Mouse (Mus musculus): Measurements from ENCODE around the gene Secisbp2l. TPM values are rescaled to one million over a fixed set of nuclear protein-coding genes. Genes with fewer than 3 reads are reported as not detected.
A peak's percentile ranks its signal among the peaks of the same experiment; 100 is the strongest.

Gene Secisbp2l
- total and polyA plus RNA-seq, 3 experiments, result 4.8 to 25.3 (median 24.6) TPM

DNA sequence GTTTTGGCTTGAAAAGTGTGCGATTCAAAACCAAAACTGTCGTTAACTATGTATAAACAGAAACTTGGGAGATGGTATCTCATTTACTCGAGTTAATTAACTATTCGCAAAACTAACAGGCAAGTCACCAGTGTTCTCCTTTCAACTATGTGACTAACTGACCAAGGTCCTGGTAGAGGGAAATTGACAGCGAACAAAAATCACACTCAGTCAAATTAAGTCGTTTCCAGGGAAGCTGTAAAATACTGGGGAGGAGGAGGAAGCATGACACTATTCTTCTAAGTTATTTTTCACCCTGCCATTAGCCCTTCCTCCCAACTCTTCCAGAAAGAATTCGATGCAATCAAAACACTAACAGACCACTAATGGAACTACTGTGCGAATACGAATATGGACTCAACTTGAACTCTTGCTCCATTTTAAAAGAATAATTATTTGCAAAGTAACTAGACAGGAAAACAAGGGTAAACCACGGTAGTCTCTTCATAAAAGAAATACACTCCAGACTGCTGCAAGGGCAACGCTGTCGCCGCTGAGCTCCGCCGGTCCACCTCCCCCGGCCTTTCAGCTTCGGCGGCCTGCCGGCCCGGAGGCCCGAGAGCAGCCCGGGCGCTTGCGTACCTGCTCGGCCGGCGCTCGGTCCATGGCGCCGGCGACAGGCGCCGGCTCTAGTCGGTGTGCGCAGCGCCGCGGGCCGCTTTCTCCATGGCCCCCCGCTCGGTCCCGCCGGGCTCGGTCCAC lies 522 bp downstream of the Secisbp2l start:
- H3K4me3 ChIP-seq (ENCODE audit: low read depth, low read length), result peak overlapping the region; percentile 82
- DNase-seq (ENCODE audit: low spot score), result no peak
- H3K36me3 ChIP-seq (replicated peaks), result peaks cover 20% of the 10 kb centered on the region
- H3K4me1 ChIP-seq (ENCODE audit: insufficient read depth, low read depth, low read length), result peaks cover 18% of the 10 kb centered on the region; the same call in 1 of the 2 replicates
- TF ChIP-seq GATA2 (IDR thresholded peaks at IDR 0.05; ENCODE audit: borderline replicate concordance, low read depth, low read length) (no peak), POLR2AphosphoS5 (IDR thresholded peaks at IDR 0.05; ENCODE audit: insufficient replicate concordance, low read depth, low read length) (no peak), GATA1 (IDR thresholded peaks at IDR 0.05; ENCODE audit: borderline replicate concordance, low read length) (no peak), TAL1 (conservative IDR thresholded peaks at IDR 0.05; ENCODE audit: low read depth, low read length) (no peak), CTCF (IDR thresholded peaks at IDR 0.05; ENCODE audit: low read depth, low read length) (no peak)
- H3K27me3 ChIP-seq (ENCODE audit: insufficient read depth, low read length), result peaks cover 10% of the 10 kb centered on the region; the same call in 1 of the 2 replicates
- no peak for ATAC-seq (ENCODE audit: extremely low read depth, insufficient number of reproducible peaks, low FRiP score, poor library complexity, severe bottlenecking)
- H3K9me3 ChIP-seq (replicated peaks), result no peaks in the 10 kb centered on the region

DNA sequence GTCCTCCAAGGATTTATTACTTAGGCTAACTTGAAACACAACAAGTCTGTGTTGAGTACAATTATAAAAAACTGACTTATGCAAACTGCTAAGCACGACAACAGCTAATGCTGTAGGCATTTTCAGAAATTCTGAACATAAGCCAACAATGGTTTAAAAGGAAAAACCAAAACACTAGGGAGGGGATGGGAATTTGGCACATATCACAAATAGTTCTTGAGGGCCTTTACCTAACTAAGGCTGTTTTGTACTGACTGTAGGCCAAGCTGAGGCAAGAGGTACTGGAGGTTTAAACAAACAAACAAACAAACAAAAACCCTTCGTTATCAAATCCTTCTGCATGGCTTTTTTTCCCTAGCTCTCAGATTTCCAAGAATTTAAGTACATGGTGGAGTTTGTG lies 1.7 kb downstream of the Secisbp2l start:
- ATAC-seq (ENCODE audit: extremely low read depth, insufficient number of reproducible peaks, low FRiP score, poor library complexity, severe bottlenecking) (no peak), DNase-seq (ENCODE audit: low spot score) (no peak)
- no peak overlapping the region for H3K4me3 ChIP-seq (ENCODE audit: low read depth, low read length)
- no peak for TF ChIP-seq CTCF (IDR thresholded peaks at IDR 0.05; ENCODE audit: low read depth, low read length)
- no peak for TF ChIP-seq GATA1 (IDR thresholded peaks at IDR 0.05; ENCODE audit: borderline replicate concordance, low read length)
- no peak for TF ChIP-seq TAL1 (conservative IDR thresholded peaks at IDR 0.05; ENCODE audit: low read depth, low read length)
- TF ChIP-seq POLR2AphosphoS5 (IDR thresholded peaks at IDR 0.05; ENCODE audit: insufficient replicate concordance, low read depth, low read length), result no peak
- TF ChIP-seq GATA2 (IDR thresholded peaks at IDR 0.05; ENCODE audit: borderline replicate concordance, low read depth, low read length), result no peak
- peaks cover 20% of the 10 kb centered on the region for H3K36me3 ChIP-seq (replicated peaks)
- H3K9me3 ChIP-seq (replicated peaks), result no peaks in the 10 kb centered on the region
- H3K4me1 ChIP-seq (ENCODE audit: insufficient read depth, low read depth, low read length), result peaks cover 18% of the 10 kb centered on the region; the same call in 1 of the 2 replicates
- peaks cover 6% of the 10 kb centered on the region; the same call in 1 of the 2 replicates for H3K27me3 ChIP-seq (ENCODE audit: insufficient read depth, low read length)

- ATAC-seq (ENCODE audit: extremely low read depth, insufficient number of reproducible peaks, low FRiP score, poor library complexity, severe bottlenecking) (no peak), DNase-seq (ENCODE audit: low spot score) (no peak)
- Histone ChIP-seq H3K4me3 (ENCODE audit: low read depth, low read length) (no peak overlapping the region), H3K36me3 (replicated peaks) (peaks cover 36% of the 10 kb centered on the region), H3K4me1 (ENCODE audit: insufficient read depth, low read depth, low read length) (peaks cover 17% of the 10 kb centered on the region), H3K27me3 (ENCODE audit: insufficient read depth, low read length) (no peaks in the 10 kb centered on the region), H3K9me3 (replicated peaks) (no peaks in the 10 kb centered on the region)
- TF ChIP-seq CTCF (IDR thresholded peaks at IDR 0.05; ENCODE audit: low read depth, low read length) (no peak), TAL1 (conservative IDR thresholded peaks at IDR 0.05; ENCODE audit: low read depth, low read length) (no peak)
These were observed 4.3 kb downstream of the Secisbp2l start for GRCm38 (mm10) chr2:125778380-125778779.

DNA sequence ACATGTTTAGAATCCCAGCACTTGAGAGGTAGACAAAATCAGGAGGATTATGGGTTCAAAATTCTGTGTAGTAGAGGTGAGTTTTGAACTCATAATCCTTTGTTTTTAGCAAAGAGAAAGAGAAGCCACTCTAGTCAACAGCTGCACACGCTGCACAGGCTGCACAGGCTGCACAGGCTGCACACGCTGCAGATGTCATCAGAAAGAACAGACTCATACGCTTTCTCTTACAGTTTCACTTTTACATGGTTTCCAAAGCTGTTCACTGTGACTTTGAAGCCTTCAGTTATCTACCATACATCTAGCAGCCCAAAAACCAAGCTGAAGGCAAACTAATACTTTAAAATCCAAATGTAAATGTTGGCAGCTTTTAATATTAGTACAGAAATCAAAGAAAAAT lies 5.7 kb downstream of the Secisbp2l start:
- Histone ChIP-seq H3K36me3 (replicated peaks) (peaks cover 41% of the 10 kb centered on the region), H3K9me3 (replicated peaks) (no peaks in the 10 kb centered on the region), H3K4me3 (ENCODE audit: low read depth, low read length) (no peak overlapping the region), H3K4me1 (ENCODE audit: insufficient read depth, low read depth, low read length) (peaks cover 13% of the 10 kb centered on the region), H3K27me3 (ENCODE audit: insufficient read depth, low read length) (no peaks in the 10 kb centered on the region)
- no peak for DNase-seq (ENCODE audit: low spot score)
- TF ChIP-seq CTCF (IDR thresholded peaks at IDR 0.05; ENCODE audit: low read depth, low read length) (no peak), GATA1 (IDR thresholded peaks at IDR 0.05; ENCODE audit: borderline replicate concordance, low read length) (no peak), GATA2 (IDR thresholded peaks at IDR 0.05; ENCODE audit: borderline replicate concordance, low read depth, low read length) (no peak), POLR2AphosphoS5 (IDR thresholded peaks at IDR 0.05; ENCODE audit: insufficient replicate concordance, low read depth, low read length) (no peak), TAL1 (conservative IDR thresholded peaks at IDR 0.05; ENCODE audit: low read depth, low read length) (no peak)
- ATAC-seq (ENCODE audit: extremely low read depth, insufficient number of reproducible peaks, low FRiP score, poor library complexity, severe bottlenecking), result no peak

- no peaks in the 10 kb centered on the region for H3K9me3 ChIP-seq (replicated peaks)
- ATAC-seq (ENCODE audit: extremely low read depth, insufficient number of reproducible peaks, low FRiP score, poor library complexity, severe bottlenecking), result no peak
- H3K4me3 ChIP-seq (ENCODE audit: low read depth, low read length), result no peak overlapping the region
- H3K27me3 ChIP-seq (ENCODE audit: insufficient read depth, low read length), result no peaks in the 10 kb centered on the region
- TF ChIP-seq GATA2 (IDR thresholded peaks at IDR 0.05; ENCODE audit: borderline replicate concordance, low read depth, low read length), result no peak
- TF ChIP-seq GATA1 (IDR thresholded peaks at IDR 0.05; ENCODE audit: borderline replicate concordance, low read length), result no peak
- no peak for TF ChIP-seq TAL1 (conservative IDR thresholded peaks at IDR 0.05; ENCODE audit: low read depth, low read length)
- TF ChIP-seq CTCF (IDR thresholded peaks at IDR 0.05; ENCODE audit: low read depth, low read length), result no peak
- no peak for TF ChIP-seq POLR2AphosphoS5 (IDR thresholded peaks at IDR 0.05; ENCODE audit: insufficient replicate concordance, low read depth, low read length)
- no peak for DNase-seq (ENCODE audit: low spot score)
- peaks cover 6% of the 10 kb centered on the region; the same call in 1 of the 2 replicates for H3K4me1 ChIP-seq (ENCODE audit: insufficient read depth, low read depth, low read length)
- peaks cover 50% of the 10 kb centered on the region for H3K36me3 ChIP-seq (replicated peaks)
These were observed 7.0 kb downstream of the Secisbp2l start for GRCm38 (mm10) chr2:125775661-125776060.

DNA sequence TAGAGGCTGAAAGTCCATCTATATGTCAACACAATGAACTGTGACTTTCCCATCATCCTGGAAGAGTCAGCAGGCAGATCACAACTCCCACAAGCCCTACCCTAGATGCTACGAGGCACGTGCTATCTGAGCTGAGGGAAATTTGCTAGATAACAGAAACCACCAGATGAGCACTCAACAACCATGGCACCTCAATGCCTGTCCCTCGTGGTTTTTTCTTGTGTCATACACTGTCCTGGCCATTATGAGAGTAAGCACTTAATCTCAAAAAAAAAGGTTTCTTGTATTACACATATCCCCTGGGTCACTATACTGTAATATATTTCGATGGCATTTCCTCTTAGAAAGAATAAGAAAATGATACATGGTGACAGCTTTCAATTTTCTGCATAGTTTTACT lies 7.8 kb downstream of the Secisbp2l start:
- TF ChIP-seq POLR2AphosphoS5 (IDR thresholded peaks at IDR 0.05; ENCODE audit: insufficient replicate concordance, low read depth, low read length), result no peak
- TF ChIP-seq GATA1 (IDR thresholded peaks at IDR 0.05; ENCODE audit: borderline replicate concordance, low read length), result no peak
- TF ChIP-seq CTCF (IDR thresholded peaks at IDR 0.05; ENCODE audit: low read depth, low read length), result no peak
- no peak for TF ChIP-seq GATA2 (IDR thresholded peaks at IDR 0.05; ENCODE audit: borderline replicate concordance, low read depth, low read length)
- TF ChIP-seq TAL1 (conservative IDR thresholded peaks at IDR 0.05; ENCODE audit: low read depth, low read length), result no peak
- H3K36me3 ChIP-seq (replicated peaks), result peaks cover 53% of the 10 kb centered on the region
- no peaks in the 10 kb centered on the region for H3K27me3 ChIP-seq (ENCODE audit: insufficient read depth, low read length)
- DNase-seq (ENCODE audit: low spot score) (no peak), ATAC-seq (ENCODE audit: extremely low read depth, insufficient number of reproducible peaks, low FRiP score, poor library complexity, severe bottlenecking) (no peak)
- peaks cover 2% of the 10 kb centered on the region; the same call in 1 of the 2 replicates for H3K4me1 ChIP-seq (ENCODE audit: insufficient read depth, low read depth, low read length)
- no peak overlapping the region for H3K4me3 ChIP-seq (ENCODE audit: low read depth, low read length)
- H3K9me3 ChIP-seq (replicated peaks), result no peaks in the 10 kb centered on the region

All from G1E (cell line).